Mouse (Mus musculus): ENCODE results near the gene Sox6. TPM values are rescaled to one million over a fixed set of nuclear protein-coding genes. Genes with fewer than 3 reads are reported as not detected.

Sox6 gene
- total RNA-seq, 2 experiments from 2014 or later = 0.45 to 0.98 TPM

- no peak for ATAC-seq (replicated peaks; ENCODE audit: poor library complexity, severe bottlenecking)
Measured at GRCm38 (mm10) chr7:115513681-115514080, 524.9 kb downstream of the Sox6 start.

GRCm38 (mm10) chr7:115511777-115512176 lies 526.8 kb downstream of the Sox6 start:
- ATAC-seq (replicated peaks; ENCODE audit: poor library complexity, severe bottlenecking) = no peak

GRCm38 (mm10) chr7:115511091-115511490 lies 527.5 kb downstream of the Sox6 start:
- ATAC-seq (replicated peaks; ENCODE audit: poor library complexity, severe bottlenecking) = no peak

GRCm38 (mm10) chr7:115510045-115510444 lies 528.6 kb downstream of the Sox6 start:
- no peak for ATAC-seq (replicated peaks; ENCODE audit: poor library complexity, severe bottlenecking)

GRCm38 (mm10) chr7:115506385-115506784 lies 532.2 kb downstream of the Sox6 start:
- ATAC-seq (replicated peaks; ENCODE audit: poor library complexity, severe bottlenecking) = no peak

- peak; percentile 62 for ATAC-seq (replicated peaks; ENCODE audit: poor library complexity, severe bottlenecking)
Measured at GRCm38 (mm10) chr7:115501497-115501896, 537.1 kb downstream of the Sox6 start.

- ATAC-seq (replicated peaks; ENCODE audit: poor library complexity, severe bottlenecking) = no peak
Measured at GRCm38 (mm10) chr7:115500825-115501224, 537.8 kb downstream of the Sox6 start.

GRCm38 (mm10) chr7:115500170-115500569 lies 538.4 kb downstream of the Sox6 start:
- no peak for ATAC-seq (replicated peaks; ENCODE audit: poor library complexity, severe bottlenecking)

GRCm38 (mm10) chr7:115491721-115492120 lies 546.9 kb downstream of the Sox6 start:
- ATAC-seq (replicated peaks; ENCODE audit: poor library complexity, severe bottlenecking) = no peak

- no peak for ATAC-seq (replicated peaks; ENCODE audit: poor library complexity, severe bottlenecking)
Measured at GRCm38 (mm10) chr7:115489608-115490007, 549.0 kb downstream of the Sox6 start.

GRCm38 (mm10) chr7:115486431-115486830 lies 552.2 kb downstream of the Sox6 start:
- ATAC-seq (replicated peaks; ENCODE audit: poor library complexity, severe bottlenecking) = no peak

- no peak for ATAC-seq (replicated peaks; ENCODE audit: poor library complexity, severe bottlenecking)
Measured at GRCm38 (mm10) chr7:115485664-115486409, 552.8 kb downstream of the Sox6 start.

GRCm38 (mm10) chr7:115477763-115478162 lies 560.8 kb downstream of the Sox6 start:
- ATAC-seq (replicated peaks; ENCODE audit: poor library complexity, severe bottlenecking) = no peak

- no peak for ATAC-seq (replicated peaks; ENCODE audit: poor library complexity, severe bottlenecking)
Measured at GRCm38 (mm10) chr7:115476881-115477665, 561.5 kb downstream of the Sox6 start.

GRCm38 (mm10) chr7:115475176-115475575 lies 563.4 kb downstream of the Sox6 start:
- ATAC-seq (replicated peaks; ENCODE audit: poor library complexity, severe bottlenecking) = no peak

- no peak for ATAC-seq (replicated peaks; ENCODE audit: poor library complexity, severe bottlenecking)
Measured at GRCm38 (mm10) chr7:115474115-115474514, 564.5 kb downstream of the Sox6 start.

- ATAC-seq (replicated peaks; ENCODE audit: poor library complexity, severe bottlenecking) = no peak
Measured at GRCm38 (mm10) chr7:115472850-115473249, 565.7 kb downstream of the Sox6 start.

GRCm38 (mm10) chr7:115471521-115471920 lies 567.1 kb downstream of the Sox6 start:
- no peak for ATAC-seq (replicated peaks; ENCODE audit: poor library complexity, severe bottlenecking)

GRCm38 (mm10) chr7:115466811-115467210 lies 571.8 kb downstream of the Sox6 start:
- no peak for ATAC-seq (replicated peaks; ENCODE audit: poor library complexity, severe bottlenecking)

- ATAC-seq (replicated peaks; ENCODE audit: poor library complexity, severe bottlenecking) = no peak
Measured at GRCm38 (mm10) chr7:115463367-115463766, 575.2 kb downstream of the Sox6 start.

GRCm38 (mm10) chr7:115462276-115462675 lies 576.3 kb downstream of the Sox6 start:
- ATAC-seq (replicated peaks; ENCODE audit: poor library complexity, severe bottlenecking) = no peak

- ATAC-seq (replicated peaks; ENCODE audit: poor library complexity, severe bottlenecking) = no peak
Measured at GRCm38 (mm10) chr7:115454988-115455387, 583.6 kb downstream of the Sox6 start.
